Mouse (Mus musculus): ENCODE data around the gene Nin. TPM values are rescaled to one million over a fixed set of nuclear protein-coding genes. Genes with fewer than 3 reads are reported as not detected.

Gene Nin
- polyA plus RNA-seq, 1 experiment from 2014 or later, result 7.9 TPM

DNA sequence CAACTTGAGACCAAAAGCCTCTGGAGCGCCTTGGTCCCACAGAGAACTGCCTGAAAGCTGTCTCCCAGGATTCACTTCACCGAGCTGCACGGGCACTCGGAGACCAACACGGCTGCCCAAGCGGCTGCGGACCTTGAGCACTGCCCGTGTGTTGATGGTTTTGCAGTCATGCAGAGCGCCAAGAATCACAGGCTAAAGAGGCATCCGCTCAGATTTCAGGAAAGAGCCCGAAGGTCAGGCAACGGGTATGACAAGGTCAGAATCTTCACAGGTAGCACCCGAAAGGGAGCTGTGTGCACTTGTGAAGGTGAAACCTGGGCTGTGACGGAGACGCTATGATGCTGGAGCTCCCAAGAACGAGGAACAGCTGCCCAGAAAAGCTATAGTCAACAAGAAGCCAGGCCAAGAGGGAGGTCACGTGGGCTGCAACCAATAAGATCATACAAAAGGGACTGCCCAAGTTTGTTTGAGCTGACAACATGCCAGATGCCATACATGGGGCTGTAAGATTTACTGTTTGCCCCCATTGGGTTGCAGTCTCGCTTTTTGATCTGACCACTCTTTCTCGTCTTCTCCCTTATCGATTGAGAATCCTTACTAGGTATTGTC is 21.2 kb upstream of the Nin start:
- 80% methylated on average over 20 of the region's 20 CpGs for WGBS

DNA sequence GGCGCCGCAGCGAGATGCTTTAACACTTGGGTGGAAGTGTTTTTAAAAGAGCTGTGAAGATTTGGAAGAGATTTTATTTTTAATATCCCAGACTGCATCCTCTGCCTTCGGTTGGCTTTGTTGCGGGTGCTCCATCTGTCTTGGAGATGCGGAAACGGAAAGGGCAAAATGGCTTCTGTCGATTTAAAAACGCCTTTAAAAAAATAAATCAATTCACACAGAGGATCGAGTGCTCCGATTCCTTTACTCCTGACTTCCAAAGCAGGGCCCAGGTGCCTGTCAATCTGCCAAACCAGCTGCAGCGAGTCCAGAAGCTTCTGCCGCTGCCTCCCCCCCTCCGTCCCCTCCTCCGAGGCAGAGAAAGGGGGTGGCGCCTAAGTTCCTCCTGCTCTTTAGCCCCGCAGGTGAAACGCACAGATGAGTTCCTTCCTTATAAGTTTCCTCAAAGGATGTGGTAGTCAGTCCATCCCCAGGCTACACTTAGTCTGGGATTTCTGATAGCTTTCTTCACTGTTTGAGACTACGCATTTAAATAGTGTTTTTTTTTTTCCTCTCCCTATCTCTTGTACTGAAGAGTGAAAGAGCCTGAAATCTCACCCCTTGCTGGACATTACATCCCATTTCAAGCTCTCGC is 17.6 kb upstream of the Nin start:
- Histone ChIP-seq H3K27me3 (ENCODE audit: control insufficient read depth, insufficient read depth, low read length) (no peaks in the 10 kb centered on the region), H3K4me1 (ENCODE audit: control insufficient read depth, insufficient read depth, low read length) (0 out of 2 replicates have a peak, but pooled peaks cover 3% of the 10 kb centered on the region), H3K4me3 (ENCODE audit: low read length) (peak overlapping the region; percentile 30), H3K4me2 (ENCODE audit: low read depth, low read length) (peak overlapping the region; percentile 56), H3K27ac (ENCODE audit: low read length) (no peak overlapping the region), H3K9ac (ENCODE audit: low read length) (peak overlapping the region; percentile 33; the same call in 1 of the 2 replicates), H3K9me3 (replicated peaks; ENCODE audit: control insufficient read depth, low read length) (no peaks in the 10 kb centered on the region), H3K36me3 (ENCODE audit: control insufficient read depth, insufficient read depth) (no peaks in the 10 kb centered on the region)
- WGBS, result 51% methylated on average over 20 of the region's 20 CpGs
- ATAC-seq (replicated peaks; ENCODE audit: extremely low read depth, insufficient read depth, low FRiP score), result no peak

More for the DNA sequence above, 21.2 kb upstream of the Nin start:
- H3K4me2 ChIP-seq (ENCODE audit: low read depth, low read length), result no peak overlapping the region
- no peaks in the 10 kb centered on the region for H3K36me3 ChIP-seq (ENCODE audit: control insufficient read depth, insufficient read depth)
- H3K4me3 ChIP-seq (ENCODE audit: low read length), result no peak overlapping the region
- no peak for ATAC-seq (replicated peaks; ENCODE audit: extremely low read depth, insufficient read depth, low FRiP score)
- H3K4me1 ChIP-seq (ENCODE audit: control insufficient read depth, insufficient read depth, low read length), result 0 out of 2 replicates have a peak, but pooled peaks cover 3% of the 10 kb centered on the region
- H3K27me3 ChIP-seq (ENCODE audit: control insufficient read depth, insufficient read depth, low read length), result no peaks in the 10 kb centered on the region
- H3K9me3 ChIP-seq (replicated peaks; ENCODE audit: control insufficient read depth, low read length), result no peaks in the 10 kb centered on the region
- no peak overlapping the region for H3K9ac ChIP-seq (ENCODE audit: low read length)
- no peak overlapping the region for H3K27ac ChIP-seq (ENCODE audit: low read length)

GRCm38 (mm10) chr12:70129105-70129504 is 15.6 kb upstream of the Nin start:
- H3K4me1 ChIP-seq (ENCODE audit: control insufficient read depth, insufficient read depth, low read length), result 0 out of 2 replicates have a peak, but pooled peaks cover 3% of the 10 kb centered on the region
- WGBS, result 18% methylated on average over 5 of the region's 5 CpGs
- no peaks in the 10 kb centered on the region for H3K9me3 ChIP-seq (replicated peaks; ENCODE audit: control insufficient read depth, low read length)
- ATAC-seq (replicated peaks; ENCODE audit: extremely low read depth, insufficient read depth, low FRiP score), result no peak
- H3K9ac ChIP-seq (ENCODE audit: low read length), result no peak overlapping the region
- no peak overlapping the region for H3K4me2 ChIP-seq (ENCODE audit: low read depth, low read length)
- no peak overlapping the region for H3K4me3 ChIP-seq (ENCODE audit: low read length)
- no peak overlapping the region for H3K27ac ChIP-seq (ENCODE audit: low read length)
- H3K36me3 ChIP-seq (ENCODE audit: control insufficient read depth, insufficient read depth), result no peaks in the 10 kb centered on the region
- no peaks in the 10 kb centered on the region for H3K27me3 ChIP-seq (ENCODE audit: control insufficient read depth, insufficient read depth, low read length)

- Histone ChIP-seq H3K27me3 (ENCODE audit: control insufficient read depth, insufficient read depth, low read length) (no peaks in the 10 kb centered on the region), H3K4me1 (ENCODE audit: control insufficient read depth, insufficient read depth, low read length) (0 out of 2 replicates have a peak, but pooled peaks cover 3% of the 10 kb centered on the region), H3K4me2 (ENCODE audit: low read depth, low read length) (no peak overlapping the region), H3K36me3 (ENCODE audit: control insufficient read depth, insufficient read depth) (no peaks in the 10 kb centered on the region), H3K27ac (ENCODE audit: low read length) (no peak overlapping the region), H3K4me3 (ENCODE audit: low read length) (no peak overlapping the region), H3K9me3 (replicated peaks; ENCODE audit: control insufficient read depth, low read length) (no peaks in the 10 kb centered on the region), H3K9ac (ENCODE audit: low read length) (no peak overlapping the region)
- no peak for ATAC-seq (replicated peaks; ENCODE audit: extremely low read depth, insufficient read depth, low FRiP score)
- WGBS, result 75% methylated on average over 4 of the region's 4 CpGs
Measured at GRCm38 (mm10) chr12:70126626-70127025, 13.1 kb upstream of the Nin start.

GRCm38 (mm10) chr12:70119552-70119951 is 6.0 kb upstream of the Nin start:
- H3K9ac ChIP-seq (ENCODE audit: low read length), result no peak overlapping the region
- no peak overlapping the region for H3K4me2 ChIP-seq (ENCODE audit: low read depth, low read length)
- 0 out of 2 replicates have a peak, but pooled peaks cover 2% of the 10 kb centered on the region for H3K4me1 ChIP-seq (ENCODE audit: control insufficient read depth, insufficient read depth, low read length)
- no peak overlapping the region for H3K4me3 ChIP-seq (ENCODE audit: low read length)
- H3K9me3 ChIP-seq (replicated peaks; ENCODE audit: control insufficient read depth, low read length), result no peaks in the 10 kb centered on the region
- H3K27ac ChIP-seq (ENCODE audit: low read length), result no peak overlapping the region
- H3K36me3 ChIP-seq (ENCODE audit: control insufficient read depth, insufficient read depth), result no peaks in the 10 kb centered on the region
- no peaks in the 10 kb centered on the region for H3K27me3 ChIP-seq (ENCODE audit: control insufficient read depth, insufficient read depth, low read length)
- 42% methylated on average over 2 of the region's 2 CpGs for WGBS
- ATAC-seq (replicated peaks; ENCODE audit: extremely low read depth, insufficient read depth, low FRiP score), result no peak

GRCm38 (mm10) chr12:70118721-70119345 is 5.3 kb upstream of the Nin start:
- H3K4me3 ChIP-seq (ENCODE audit: low read length), result no peak overlapping the region
- H3K9me3 ChIP-seq (replicated peaks; ENCODE audit: control insufficient read depth, low read length), result no peaks in the 10 kb centered on the region
- H3K36me3 ChIP-seq (ENCODE audit: control insufficient read depth, insufficient read depth), result no peaks in the 10 kb centered on the region
- H3K4me1 ChIP-seq (ENCODE audit: control insufficient read depth, insufficient read depth, low read length), result 0 out of 2 replicates have a peak, but pooled peaks cover 2% of the 10 kb centered on the region
- no peak overlapping the region for H3K4me2 ChIP-seq (ENCODE audit: low read depth, low read length)
- H3K27me3 ChIP-seq (ENCODE audit: control insufficient read depth, insufficient read depth, low read length), result no peaks in the 10 kb centered on the region
- no peak for ATAC-seq (replicated peaks; ENCODE audit: extremely low read depth, insufficient read depth, low FRiP score)
- H3K9ac ChIP-seq (ENCODE audit: low read length), result no peak overlapping the region
- no peak overlapping the region for H3K27ac ChIP-seq (ENCODE audit: low read length)
- 76% methylated on average over 10 of the region's 10 CpGs for WGBS

DNA sequence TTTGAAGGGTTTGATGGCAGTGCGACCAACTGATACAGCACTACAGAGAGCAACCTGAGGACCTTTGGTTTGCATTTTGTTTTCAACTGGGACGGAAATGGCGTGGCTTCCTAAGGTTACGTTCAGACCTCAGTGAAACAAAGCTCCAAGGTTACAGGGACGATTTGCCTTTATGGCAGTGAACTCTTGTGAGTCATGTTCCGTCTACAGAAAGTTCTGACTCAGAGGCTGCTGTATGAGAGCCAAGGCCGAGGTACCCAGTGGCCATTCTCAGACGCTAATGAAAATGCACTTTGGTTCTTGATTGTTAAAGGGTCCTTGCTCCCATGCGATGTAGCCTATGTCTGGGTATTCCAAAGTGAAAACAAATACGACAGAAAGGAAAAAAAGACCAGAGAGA is 3.6 kb upstream of the Nin start:
- H3K27me3 ChIP-seq (ENCODE audit: control insufficient read depth, insufficient read depth, low read length), result no peaks in the 10 kb centered on the region
- H3K4me1 ChIP-seq (ENCODE audit: control insufficient read depth, insufficient read depth, low read length), result 0 out of 2 replicates have a peak, but pooled peaks cover 2% of the 10 kb centered on the region
- H3K36me3 ChIP-seq (ENCODE audit: control insufficient read depth, insufficient read depth), result no peaks in the 10 kb centered on the region
- no peak overlapping the region for H3K4me2 ChIP-seq (ENCODE audit: low read depth, low read length)
- no peaks in the 10 kb centered on the region for H3K9me3 ChIP-seq (replicated peaks; ENCODE audit: control insufficient read depth, low read length)
- H3K4me3 ChIP-seq (ENCODE audit: low read length), result no peak overlapping the region
- H3K9ac ChIP-seq (ENCODE audit: low read length), result no peak overlapping the region
- H3K27ac ChIP-seq (ENCODE audit: low read length), result no peak overlapping the region
- WGBS, result 72% methylated on average over 10 of the region's 10 CpGs
- ATAC-seq (replicated peaks; ENCODE audit: extremely low read depth, insufficient read depth, low FRiP score), result no peak

DNA sequence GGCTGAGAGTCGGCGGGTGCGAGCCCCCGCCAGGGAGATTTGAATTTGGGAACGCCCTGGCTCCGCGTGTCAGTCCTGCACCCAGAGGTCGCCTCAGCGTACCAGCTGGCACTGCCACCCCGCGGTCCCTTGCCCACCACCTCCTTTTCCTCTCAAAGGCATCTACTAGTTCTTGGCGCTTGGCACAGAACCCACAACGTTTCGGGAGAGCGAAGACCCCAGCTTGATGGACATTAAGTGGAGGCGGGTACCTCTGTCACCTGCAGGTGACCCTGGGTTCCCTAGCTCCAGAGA is 1.5 kb downstream of the Nin start:
- Histone ChIP-seq H3K36me3 (ENCODE audit: control insufficient read depth, insufficient read depth) (no peaks in the 10 kb centered on the region), H3K4me3 (ENCODE audit: low read length) (peak overlapping the region; percentile 90), H3K4me2 (ENCODE audit: low read depth, low read length) (peak overlapping the region; percentile 100), H3K9ac (ENCODE audit: low read length) (peak overlapping the region; percentile 97), H3K27me3 (ENCODE audit: control insufficient read depth, insufficient read depth, low read length) (no peaks in the 10 kb centered on the region), H3K27ac (ENCODE audit: low read length) (peak overlapping the region; percentile 93; the same call in 1 of the 2 replicates), H3K9me3 (replicated peaks; ENCODE audit: control insufficient read depth, low read length) (no peaks in the 10 kb centered on the region), H3K4me1 (ENCODE audit: control insufficient read depth, insufficient read depth, low read length) (peaks cover 13% of the 10 kb centered on the region)
- WGBS, result 3% methylated on average over 16 of the region's 16 CpGs
- no peak for ATAC-seq (replicated peaks; ENCODE audit: extremely low read depth, insufficient read depth, low FRiP score)
